Mouse (Mus musculus) spleen, postnatal 14 days (tissue): Measurements from ENCODE around the gene Hpca.

ENCODE experiments used
- DNase-seq, 2 experiments: peaks; one replicate each; pipeline ENCODE4 v3.0.0; 2021 to 2022; ENCODE audit warnings: low spot score in 2 of 2

The Hpca gene

GRCm38 (mm10) chr4:129108624-129109023 lies 13.2 kb downstream of the Hpca start:
- DNase-seq: no peak

- DNase-seq: no peak
Measured at GRCm38 (mm10) chr4:129107348-129107899, 14.4 kb downstream of the Hpca start.

GRCm38 (mm10) chr4:129106073-129106472 lies 15.8 kb downstream of the Hpca start:
- DNase-seq: no peak

- DNase-seq: no peak
Measured at GRCm38 (mm10) chr4:129105356-129105755, 16.5 kb downstream of the Hpca start, which contains the start of gene Tmem54. Tmem54 (plus strand) TSS chr4:129105548.

GRCm38 (mm10) chr4:129102133-129102829 lies 19.6 kb downstream of the Hpca start:
- DNase-seq: no peak

GRCm38 (mm10) chr4:129097006-129097405 lies 24.8 kb downstream of the Hpca start:
- no peak for DNase-seq

- no peak for DNase-seq
Measured at GRCm38 (mm10) chr4:129095276-129095675, 26.6 kb downstream of the Hpca start.

- no peak for DNase-seq
Measured at GRCm38 (mm10) chr4:129087850-129088249, 34.0 kb downstream of the Hpca start.

GRCm38 (mm10) chr4:129086078-129086477 lies 35.8 kb downstream of the Hpca start:
- peak in 1 of 2 experiments; percentile 58 for DNase-seq

- DNase-seq: no peak
Measured at GRCm38 (mm10) chr4:129084896-129085295, 36.9 kb downstream of the Hpca start.

- peak; percentile 32 to 60 for DNase-seq
Measured at GRCm38 (mm10) chr4:129082379-129083115, 39.3 kb downstream of the Hpca start.

GRCm38 (mm10) chr4:129081939-129082338 lies 39.9 kb downstream of the Hpca start:
- DNase-seq: no peak

GRCm38 (mm10) chr4:129081512-129081911 lies 40.3 kb downstream of the Hpca start:
- DNase-seq: no peak

GRCm38 (mm10) chr4:129081041-129081440 lies 40.8 kb downstream of the Hpca start:
- no peak for DNase-seq

- DNase-seq: no peak
Measured at GRCm38 (mm10) chr4:129079126-129079525, 42.7 kb downstream of the Hpca start.

GRCm38 (mm10) chr4:129068848-129069247 lies 53.0 kb downstream of the Hpca start:
- no peak for DNase-seq

GRCm38 (mm10) chr4:129067638-129068415 lies 54.0 kb downstream of the Hpca start:
- DNase-seq: no peak

- DNase-seq: no peak
Measured at GRCm38 (mm10) chr4:129065688-129066236, 56.1 kb downstream of the Hpca start.

- DNase-seq: no peak
Measured at GRCm38 (mm10) chr4:129062281-129063075, 59.4 kb downstream of the Hpca start.
